Mouse (Mus musculus) cerebellum, adult 2 months (tissue): ENCODE measurements around the gene Lpar5. TPM values are rescaled to one million over a fixed set of nuclear protein-coding genes. Genes with fewer than 3 reads are reported as not detected.

Experiments used
- DNase-seq, 2 experiments: peaks; one replicate each; pipeline ENCODE4 v3.0.0; 2021
- H3K27ac ChIP-seq: fragments of 200-500 bp; 2 replicates; pipeline ENCODE4 v1.5.1; 2012; ENCODE audit warnings: low read length, control low read depth, inconsistent platforms; ENCODE audit not compliant: insufficient read depth
- H3K27me3 ChIP-seq: fragments of 200-500 bp; 2 replicates; pipeline ENCODE4 v1.6.1; 2012; ENCODE audit warnings: inconsistent platforms, mild to moderate bottlenecking, low read length, moderate library complexity; ENCODE audit not compliant: control insufficient read depth, insufficient read depth
- H3K4me1 ChIP-seq: fragments of 200-500 bp; 2 replicates; pipeline ENCODE4 v1.6.1; 2011; ENCODE audit warnings: low read length; ENCODE audit not compliant: control insufficient read depth, insufficient read depth
- H3K4me3 ChIP-seq: fragments of 200-500 bp; replicated peaks from 2 replicates; pipeline ENCODE3; 2011; ENCODE audit warnings: mild to moderate bottlenecking, low read depth, low read length, control low read depth; ENCODE audit not compliant: insufficient read depth
- CTCF ChIP-seq: fragments of 200-500 bp; IDR thresholded peaks from 2 replicates; pipeline ENCODE4 v1.5.1; 2011; ENCODE audit warnings: low read depth, mild to moderate bottlenecking, control low read depth, low read length, moderate library complexity, borderline replicate concordance; ENCODE audit not compliant: insufficient read depth
- POLR2A ChIP-seq: fragments of 200-500 bp; IDR thresholded peaks from 2 replicates; pipeline ENCODE4 v1.6.1; 2011; ENCODE audit warnings: low read length, control low read depth, borderline replicate concordance; ENCODE audit not compliant: insufficient read depth
- WGBS: fragments of 180-500 bp; shearing (Covaris S2); methylation state at CpG from one replicate; pipeline ENCODE4 v1.1.7; 2018; 5-methylcytosine and 5-hydroxymethylcytosine counted together
- polyA plus RNA-seq: library from polyadenylated mRNA; depleted of rRNA; stranded (reverse); fragments of >200 nt; gene quantifications from 2 replicates; pipeline ENCODE4 v1.2.3, GENCODE M21; 2012

Gene Lpar5
- polyA plus RNA-seq, 1 experiment, result 0.84 TPM

DNA sequence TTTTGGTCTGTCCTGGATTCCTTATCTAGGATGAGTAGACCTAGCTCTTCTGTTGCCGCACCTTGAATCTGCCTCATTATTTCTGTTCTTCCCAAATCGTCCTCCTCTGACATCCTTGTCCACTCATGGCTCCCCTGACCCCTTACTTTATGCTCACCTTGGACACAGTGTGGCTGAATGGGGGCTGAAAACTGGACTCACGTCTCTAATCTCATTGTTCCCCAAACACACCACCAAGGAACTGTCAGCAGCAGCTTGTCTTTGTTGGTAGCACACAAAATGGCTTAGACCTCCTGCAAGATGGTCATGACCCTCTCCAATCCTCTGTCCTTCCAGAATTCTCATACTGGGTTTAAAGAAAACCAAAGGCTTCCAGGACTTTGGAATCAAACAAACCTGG is 20.2 kb downstream of the Lpar5 start:
- WGBS, result 76% methylated on average over 3 of the region's 3 CpGs
- Histone ChIP-seq H3K27me3 (no peaks in the 10 kb centered on the region), H3K4me3 (no peak overlapping the region), H3K27ac (no peak overlapping the region), H3K4me1 (peaks cover 13% of the 10 kb centered on the region)
- DNase-seq, result no peak
- no peak for TF ChIP-seq CTCF
- TF ChIP-seq POLR2A, result no peak

DNA sequence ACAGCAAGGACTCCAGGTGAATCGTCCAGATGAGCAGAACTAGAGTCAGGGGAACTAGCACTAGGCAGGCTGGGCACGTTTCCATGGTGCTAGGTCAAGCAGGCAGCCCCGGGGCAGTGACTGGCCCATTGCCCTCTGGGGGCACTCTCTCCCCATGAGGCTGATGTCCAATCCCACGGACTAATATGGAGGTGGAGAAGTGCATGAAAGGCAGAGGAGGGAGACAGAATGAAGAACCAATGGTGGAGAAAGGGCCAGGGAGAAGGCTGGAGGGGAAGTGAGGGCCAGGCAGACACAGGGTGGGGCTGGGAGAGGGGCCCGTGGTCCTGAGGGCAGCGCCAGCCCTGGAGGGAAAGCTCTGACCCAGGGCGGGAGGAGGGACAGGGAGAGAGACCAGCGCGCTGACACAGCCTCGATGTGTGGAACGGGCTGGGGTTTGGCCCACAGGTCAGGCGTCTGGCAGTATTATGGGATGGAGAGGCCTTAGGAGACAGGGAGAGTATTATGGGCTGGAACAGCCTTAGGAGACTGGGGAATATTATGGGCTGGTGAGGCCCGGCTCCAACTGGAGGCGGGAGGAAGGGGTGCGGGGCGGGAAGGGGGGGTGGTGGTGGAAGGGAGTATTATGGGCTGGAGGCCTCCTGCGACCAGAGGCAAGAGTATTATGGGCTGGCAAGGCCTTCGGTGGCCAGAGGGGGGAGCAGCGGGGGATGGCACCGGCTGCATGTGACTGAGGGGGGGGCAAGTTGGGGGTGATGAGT is 21.0 kb downstream of the Lpar5 start:
- peak; percentile 55; the same call in 1 of the 2 replicates for TF ChIP-seq POLR2A
- no peak for TF ChIP-seq CTCF
- H3K4me3 ChIP-seq, result no peak overlapping the region
- DNase-seq, result peak; percentile 78 to 83
- WGBS, result 3% methylated on average over 20 of the region's 20 CpGs
- H3K4me1 ChIP-seq, result peaks cover 13% of the 10 kb centered on the region
- no peaks in the 10 kb centered on the region for H3K27me3 ChIP-seq
- H3K27ac ChIP-seq, result peak overlapping the region; percentile 83

DNA sequence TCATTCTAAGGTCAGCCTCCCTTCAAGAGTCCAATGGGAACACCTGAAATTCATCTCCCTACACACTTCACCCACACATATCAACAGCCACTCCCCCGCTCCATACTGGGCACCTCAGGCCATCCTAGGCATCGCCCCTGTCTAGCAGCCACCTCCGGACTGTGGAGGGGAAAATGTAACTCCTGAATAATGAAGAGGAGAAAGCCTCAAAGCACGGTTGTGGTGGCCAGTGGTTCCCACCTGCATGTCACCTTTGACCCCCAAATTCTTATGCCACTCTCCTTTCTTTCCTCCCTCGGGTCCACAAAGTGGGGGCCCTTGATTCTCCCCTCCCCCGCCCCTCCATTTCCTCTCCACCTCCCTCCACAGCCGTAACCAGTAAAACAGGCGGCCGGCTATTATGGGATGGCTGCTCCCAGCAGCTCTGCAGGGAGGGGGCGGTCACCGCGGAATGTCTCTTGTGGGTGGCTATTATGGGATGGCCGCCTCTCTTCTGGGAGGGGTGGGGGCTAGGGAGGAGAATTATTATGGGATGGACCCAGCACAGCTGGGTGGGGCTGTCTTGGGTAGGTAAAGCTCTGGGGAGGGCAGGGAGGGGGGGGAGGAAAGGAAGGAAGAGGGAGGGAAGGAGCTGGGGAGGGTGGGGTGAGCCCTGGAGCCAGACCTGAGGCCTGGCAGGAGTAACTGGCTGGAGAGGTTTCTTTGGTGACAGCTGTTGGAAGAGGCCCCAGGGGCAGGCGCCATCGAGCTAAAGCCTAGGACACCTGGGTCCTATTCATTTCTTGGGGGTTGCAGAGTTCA is 22.0 kb downstream of the Lpar5 start:
- H3K4me3 ChIP-seq, result peak overlapping the region; percentile 55
- 1% methylated on average over 15 of the region's 15 CpGs for WGBS
- 0 out of 2 replicates have a peak, but pooled peaks have one; percentile 15 for TF ChIP-seq POLR2A
- no peak for TF ChIP-seq CTCF

DNA sequence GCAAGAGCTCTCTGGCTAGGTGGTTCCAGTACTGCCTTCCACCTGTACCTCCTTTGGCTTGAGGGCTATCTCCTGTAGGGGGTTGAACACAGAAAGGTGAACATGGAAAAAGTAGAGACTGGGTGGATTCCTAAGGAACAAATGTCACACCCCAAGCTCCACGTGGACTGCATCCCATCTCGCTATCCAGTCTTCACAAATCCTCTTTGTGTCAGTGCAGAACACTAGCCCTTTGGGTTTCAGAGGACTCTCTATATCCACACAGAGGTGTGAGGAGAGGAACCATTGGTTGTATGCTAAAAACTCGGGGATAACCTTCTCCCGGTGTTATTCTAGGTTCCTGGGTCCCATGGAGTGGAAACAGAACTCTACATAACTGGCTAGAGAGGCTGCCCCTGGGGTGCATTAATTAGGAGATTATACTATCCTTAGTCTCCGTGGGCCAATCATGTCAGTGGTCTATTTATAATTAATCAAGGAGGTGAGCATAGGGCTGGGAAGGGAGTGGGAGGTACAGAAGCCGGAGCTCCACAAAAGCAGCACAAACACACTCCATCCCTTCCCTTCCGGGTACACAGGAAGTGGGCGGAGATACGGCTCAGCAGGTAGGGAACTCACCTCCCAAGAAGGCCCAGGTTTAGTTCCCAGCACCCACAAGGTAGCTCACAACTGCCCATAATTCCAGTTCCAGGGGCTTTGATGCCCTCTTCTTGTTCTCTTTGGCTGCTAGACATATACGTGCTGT is 22.8 kb downstream of the Lpar5 start:
- DNase-seq, result no peak
- 54% methylated on average over 10 of the region's 10 CpGs for WGBS
- TF ChIP-seq POLR2A (no peak), CTCF (no peak)
- Histone ChIP-seq H3K4me3 (no peak overlapping the region), H3K27me3 (no peaks in the 10 kb centered on the region), H3K4me1 (peaks cover 13% of the 10 kb centered on the region), H3K27ac (peak overlapping the region; percentile 80)

More for the DNA sequence above, 22.0 kb downstream of the Lpar5 start:
- Histone ChIP-seq H3K27ac (peak overlapping the region; percentile 98), H3K4me1 (peaks cover 13% of the 10 kb centered on the region), H3K27me3 (no peaks in the 10 kb centered on the region)
- peak; percentile 73 to 82 for DNase-seq

DNA sequence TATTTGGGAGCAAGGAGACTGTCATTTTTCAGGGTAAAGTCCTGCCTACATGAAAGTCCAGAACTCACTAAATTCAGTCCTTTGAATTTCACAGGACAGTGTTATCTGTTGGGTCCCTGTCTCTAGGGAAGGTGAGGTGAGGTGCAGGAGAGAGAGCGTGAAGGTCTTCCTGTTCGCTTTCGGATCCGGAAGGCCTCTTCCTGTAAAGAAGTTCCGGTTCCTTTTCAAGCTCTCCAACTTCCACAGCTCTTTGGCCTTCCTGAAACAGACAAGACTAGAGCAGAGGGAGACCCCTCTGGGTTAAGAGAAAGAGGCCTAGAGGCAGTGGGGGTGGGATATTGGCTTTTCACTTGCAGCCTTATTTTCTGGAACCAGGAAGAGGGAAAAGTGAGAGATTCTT is 24.7 kb downstream of the Lpar5 start:
- 96% methylated on average over 5 of the region's 5 CpGs for WGBS

DNA sequence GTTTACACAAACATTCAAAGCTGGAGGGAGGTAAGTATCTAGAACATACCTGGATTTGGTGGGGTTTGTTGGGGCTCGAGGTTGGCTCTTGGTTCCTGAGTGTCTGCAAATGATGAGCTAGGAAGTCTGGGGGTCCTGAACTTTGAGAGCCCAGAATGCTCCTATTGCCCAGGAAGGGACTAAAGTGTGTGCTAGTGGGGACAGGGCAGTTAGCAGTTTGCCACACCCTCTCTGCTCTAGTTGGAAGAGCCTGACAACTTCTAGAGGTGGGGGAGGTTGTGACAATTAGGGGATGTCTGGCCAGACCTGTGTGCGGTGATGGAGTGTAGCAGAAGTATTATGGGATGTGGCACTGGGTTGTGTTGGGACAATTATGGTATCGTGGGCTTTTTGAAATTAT is 27.1 kb downstream of the Lpar5 start:
- Histone ChIP-seq H3K27me3 (no peaks in the 10 kb centered on the region), H3K4me1 (peaks cover 18% of the 10 kb centered on the region; the same call in 1 of the 2 replicates), H3K4me3 (no peak overlapping the region), H3K27ac (peak overlapping the region; percentile 60; the same call in 1 of the 2 replicates)
- no peak for TF ChIP-seq CTCF
- TF ChIP-seq POLR2A, result no peak
- DNase-seq, result no peak
- WGBS, result 39% methylated on average over 3 of the region's 3 CpGs

More for the DNA sequence above, 24.7 kb downstream of the Lpar5 start:
- Histone ChIP-seq H3K4me1 (peaks cover 13% of the 10 kb centered on the region), H3K27ac (no peak overlapping the region), H3K4me3 (no peak overlapping the region), H3K27me3 (no peaks in the 10 kb centered on the region)
- no peak for TF ChIP-seq CTCF
- no peak for TF ChIP-seq POLR2A
- DNase-seq, result no peak

DNA sequence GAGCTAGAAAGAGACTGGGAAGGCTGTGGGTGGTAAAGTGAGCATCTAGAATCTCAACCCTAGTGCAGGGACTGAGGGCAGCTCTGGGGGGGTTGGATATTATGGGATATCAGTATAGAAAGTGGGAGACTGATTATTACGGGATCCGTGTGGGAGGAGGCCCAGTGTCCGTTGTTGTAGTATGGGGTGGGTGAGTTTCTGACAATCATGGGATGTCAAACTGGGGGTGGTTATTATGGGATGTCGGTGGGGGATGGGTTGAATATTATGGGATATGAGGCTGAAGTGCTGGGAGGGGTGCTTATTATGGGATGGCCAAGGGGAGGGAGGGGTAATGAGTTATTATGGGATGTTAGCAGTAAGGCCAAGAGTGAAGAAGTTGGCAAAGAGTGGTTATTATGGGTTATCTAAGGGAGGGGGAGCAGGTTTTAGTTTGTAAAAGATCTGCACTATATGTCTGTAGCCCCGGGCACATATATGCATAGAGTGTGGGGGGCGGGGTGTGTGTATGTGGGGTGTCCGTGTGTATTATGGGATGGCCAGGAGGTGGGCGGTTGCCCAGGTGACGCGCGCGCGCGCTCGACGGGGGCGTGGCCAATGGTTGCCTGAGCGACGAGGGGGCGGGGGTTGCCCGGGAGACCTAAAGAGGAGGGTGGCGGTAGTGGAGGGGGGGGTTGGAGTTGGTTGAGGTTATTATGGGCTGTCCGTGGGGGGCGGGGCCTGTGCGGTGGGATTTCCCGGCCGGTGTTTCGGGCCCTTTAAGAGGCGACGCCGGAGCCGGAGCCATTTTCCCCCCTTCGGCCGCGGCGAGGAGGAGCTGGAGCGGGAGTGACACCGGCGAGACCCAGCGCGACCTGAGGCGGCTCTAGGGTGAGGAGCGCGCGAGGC is 27.9 kb downstream of the Lpar5 start, which contains the start of gene Chd4:
Chd4 (plus strand) TSS at position 591 of the 888 bp plus-strand sequence.
- Histone ChIP-seq H3K27me3 (no peaks in the 10 kb centered on the region), H3K27ac (peak within 1 kb of the TSS; percentile 92), H3K4me1 (peaks cover 15% of the 10 kb centered on the region), H3K4me3 (peak within 1 kb of the TSS; percentile 77)
- DNase-seq, result peak; percentile 93 to 96
- TF ChIP-seq POLR2A, result peak; percentile 82
- no peak for TF ChIP-seq CTCF
- 1% methylated on average over 44 of the region's 45 CpGs for WGBS
